Mouse (Mus musculus): ENCODE measurements around the gene Opcml. TPM values are rescaled to one million over a fixed set of nuclear protein-coding genes. Genes with fewer than 3 reads are reported as not detected.
A peak's percentile ranks its signal among the peaks of the same experiment; 100 is the strongest.

Opcml gene
- total and polyA plus RNA-seq, 3 experiments, result 0.82 TPM; not detected in 2

DNA sequence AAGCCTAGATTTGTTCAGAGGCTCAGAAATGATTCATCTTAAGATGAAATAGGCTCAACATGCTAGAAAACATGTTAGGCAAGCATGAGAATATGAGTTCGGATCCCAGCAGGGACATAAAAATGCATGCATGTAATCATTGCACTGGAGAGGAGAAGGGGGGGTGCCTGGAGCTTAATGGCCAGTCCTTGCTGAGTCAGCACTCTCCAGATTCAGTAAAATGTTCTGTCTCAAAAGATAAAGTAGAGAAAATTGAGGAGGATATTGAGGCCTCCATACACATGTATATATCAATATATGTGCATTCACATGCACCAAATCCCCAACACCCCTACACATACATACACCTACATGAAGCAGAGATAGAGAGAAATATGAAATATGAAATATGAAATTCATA is 889.7 kb downstream of the Opcml start:
- no peaks in the 10 kb centered on the region for H3K4me1 ChIP-seq (ENCODE audit: insufficient read depth, low read depth, low read length)
- H3K36me3 ChIP-seq (replicated peaks), result no peaks in the 10 kb centered on the region
- ATAC-seq (ENCODE audit: extremely low read depth, insufficient number of reproducible peaks, low FRiP score, poor library complexity, severe bottlenecking), result no peak
- no peak for DNase-seq (ENCODE audit: low spot score)
- no peaks in the 10 kb centered on the region for H3K27me3 ChIP-seq (ENCODE audit: insufficient read depth, low read length)
- TF ChIP-seq GATA1 (IDR thresholded peaks at IDR 0.05; ENCODE audit: borderline replicate concordance, low read length) (no peak), GATA2 (IDR thresholded peaks at IDR 0.05; ENCODE audit: borderline replicate concordance, low read depth, low read length) (no peak), CTCF (IDR thresholded peaks at IDR 0.05; ENCODE audit: low read depth, low read length) (no peak), POLR2AphosphoS5 (IDR thresholded peaks at IDR 0.05; ENCODE audit: insufficient replicate concordance, low read depth, low read length) (no peak), TAL1 (conservative IDR thresholded peaks at IDR 0.05; ENCODE audit: low read depth, low read length) (no peak)
- no peaks in the 10 kb centered on the region for H3K9me3 ChIP-seq (replicated peaks)
- no peak overlapping the region for H3K4me3 ChIP-seq (ENCODE audit: low read depth, low read length)

DNA sequence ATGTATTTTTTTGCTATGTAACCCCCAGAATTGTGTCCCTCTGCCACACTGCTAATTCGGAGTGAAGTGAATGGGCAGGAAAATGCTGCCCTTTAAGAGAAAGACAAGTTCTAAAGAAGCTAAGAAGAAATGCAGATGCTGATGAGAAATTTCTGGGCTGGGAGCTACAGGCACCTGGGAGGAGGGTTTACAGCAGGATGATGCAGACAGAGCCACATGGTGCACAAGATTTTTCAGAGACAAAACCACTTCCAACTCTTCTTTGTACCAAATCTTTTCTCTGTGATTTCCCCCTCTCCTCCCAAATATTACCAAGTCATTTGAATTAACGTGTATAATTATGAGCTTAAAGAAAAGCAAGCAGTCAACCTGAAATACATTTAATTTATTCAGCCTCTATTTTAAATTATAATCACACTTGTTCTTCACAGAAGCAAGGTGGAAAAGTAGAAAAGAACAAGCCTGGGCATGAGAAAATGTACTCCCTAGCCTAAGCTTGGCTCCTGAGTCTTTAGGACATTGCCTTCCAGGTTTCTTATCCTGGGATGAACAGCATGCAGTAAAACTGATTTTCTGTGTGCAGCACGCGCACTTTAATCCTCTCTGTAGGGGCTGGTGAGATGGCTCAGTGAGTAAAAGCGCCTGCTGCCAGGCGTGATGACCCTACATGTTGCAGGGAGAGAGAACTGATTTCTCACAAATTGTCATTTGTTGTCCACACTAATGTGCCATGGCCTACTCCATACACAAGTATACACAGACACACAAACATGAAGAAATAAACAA is 890.9 kb downstream of the Opcml start:
- Histone ChIP-seq H3K27me3 (ENCODE audit: insufficient read depth, low read length) (no peaks in the 10 kb centered on the region), H3K4me3 (ENCODE audit: low read depth, low read length) (no peak overlapping the region), H3K4me1 (ENCODE audit: insufficient read depth, low read depth, low read length) (no peaks in the 10 kb centered on the region), H3K9me3 (replicated peaks) (no peaks in the 10 kb centered on the region), H3K36me3 (replicated peaks) (no peaks in the 10 kb centered on the region)
- ATAC-seq (ENCODE audit: extremely low read depth, insufficient number of reproducible peaks, low FRiP score, poor library complexity, severe bottlenecking) (no peak), DNase-seq (ENCODE audit: low spot score) (no peak)
- TF ChIP-seq TAL1 (conservative IDR thresholded peaks at IDR 0.05; ENCODE audit: low read depth, low read length) (no peak), POLR2AphosphoS5 (IDR thresholded peaks at IDR 0.05; ENCODE audit: insufficient replicate concordance, low read depth, low read length) (no peak), GATA1 (IDR thresholded peaks at IDR 0.05; ENCODE audit: borderline replicate concordance, low read length) (no peak), GATA2 (IDR thresholded peaks at IDR 0.05; ENCODE audit: borderline replicate concordance, low read depth, low read length) (no peak), CTCF (IDR thresholded peaks at IDR 0.05; ENCODE audit: low read depth, low read length) (no peak)

DNA sequence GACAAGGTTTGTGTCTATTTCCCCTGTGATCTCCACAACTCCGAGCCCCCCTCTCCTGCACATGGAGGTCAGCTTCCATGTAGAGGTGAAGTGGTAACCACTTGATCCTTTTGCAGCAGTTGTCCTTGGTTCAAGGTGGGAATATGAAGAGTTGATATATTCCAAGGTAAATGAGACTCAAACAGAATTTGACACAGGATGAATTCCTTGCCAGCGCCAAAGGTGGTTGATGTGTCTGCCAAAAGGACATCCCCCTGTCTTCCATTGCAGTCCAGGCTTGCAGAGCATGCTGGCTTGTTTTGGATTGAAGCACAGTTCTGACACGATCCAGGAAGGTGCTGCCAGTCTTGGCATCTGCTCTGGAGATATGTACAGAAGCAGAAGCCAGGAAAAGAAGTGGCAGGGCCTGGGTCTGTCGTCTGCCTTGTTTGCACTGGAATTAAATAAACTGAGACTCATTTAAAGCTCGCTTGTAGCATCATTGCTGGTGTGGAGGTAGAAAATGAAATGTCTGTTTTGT is 893.4 kb downstream of the Opcml start:
- H3K4me3 ChIP-seq (ENCODE audit: low read depth, low read length), result no peak overlapping the region
- TF ChIP-seq TAL1 (conservative IDR thresholded peaks at IDR 0.05; ENCODE audit: low read depth, low read length), result no peak
- no peak for TF ChIP-seq GATA2 (IDR thresholded peaks at IDR 0.05; ENCODE audit: borderline replicate concordance, low read depth, low read length)
- TF ChIP-seq POLR2AphosphoS5 (IDR thresholded peaks at IDR 0.05; ENCODE audit: insufficient replicate concordance, low read depth, low read length), result no peak
- TF ChIP-seq CTCF (IDR thresholded peaks at IDR 0.05; ENCODE audit: low read depth, low read length), result no peak
- no peak for TF ChIP-seq GATA1 (IDR thresholded peaks at IDR 0.05; ENCODE audit: borderline replicate concordance, low read length)
- H3K9me3 ChIP-seq (replicated peaks), result no peaks in the 10 kb centered on the region
- no peaks in the 10 kb centered on the region for H3K4me1 ChIP-seq (ENCODE audit: insufficient read depth, low read depth, low read length)
- H3K36me3 ChIP-seq (replicated peaks), result no peaks in the 10 kb centered on the region
- no peak for DNase-seq (ENCODE audit: low spot score)
- H3K27me3 ChIP-seq (ENCODE audit: insufficient read depth, low read length), result no peaks in the 10 kb centered on the region
- peak; percentile 15; the same call in 1 of the 2 replicates for ATAC-seq (ENCODE audit: extremely low read depth, insufficient number of reproducible peaks, low FRiP score, poor library complexity, severe bottlenecking)

DNA sequence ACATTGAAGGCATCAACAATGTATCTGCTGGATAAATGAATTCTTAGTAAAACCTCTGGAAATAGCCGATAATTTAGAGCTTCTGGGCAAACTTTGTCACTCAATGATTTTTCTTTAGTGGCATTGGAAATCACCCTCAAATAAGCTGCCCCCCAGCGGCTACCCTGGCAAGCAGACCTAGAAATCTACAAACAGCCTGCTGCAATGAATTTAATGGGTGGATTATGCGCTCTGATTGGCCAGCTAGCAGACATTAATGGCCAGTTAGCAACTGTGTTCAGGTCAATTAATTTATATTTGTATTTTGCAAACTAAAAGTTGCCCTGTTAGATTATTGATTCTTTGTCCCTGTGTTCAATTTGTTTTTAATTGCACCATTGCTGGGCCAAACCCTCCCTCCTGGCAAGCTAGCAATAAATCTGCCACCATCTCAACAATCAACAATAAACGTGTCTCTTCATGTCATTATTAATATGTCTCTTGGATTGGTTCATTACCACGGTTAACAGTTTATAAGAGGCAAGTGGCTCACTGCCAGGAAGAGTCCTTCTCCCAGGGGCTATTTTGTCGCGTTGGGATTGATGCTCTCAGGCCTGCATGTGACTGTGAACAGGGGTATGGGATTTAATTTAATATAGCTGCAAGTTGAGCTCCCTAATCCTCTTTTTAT is 896.5 kb downstream of the Opcml start:
- H3K27me3 ChIP-seq (ENCODE audit: insufficient read depth, low read length), result no peaks in the 10 kb centered on the region
- H3K4me1 ChIP-seq (ENCODE audit: insufficient read depth, low read depth, low read length), result no peaks in the 10 kb centered on the region
- ATAC-seq (ENCODE audit: extremely low read depth, insufficient number of reproducible peaks, low FRiP score, poor library complexity, severe bottlenecking) (no peak), DNase-seq (ENCODE audit: low spot score) (no peak)
- H3K36me3 ChIP-seq (replicated peaks), result no peaks in the 10 kb centered on the region
- TF ChIP-seq POLR2AphosphoS5 (IDR thresholded peaks at IDR 0.05; ENCODE audit: insufficient replicate concordance, low read depth, low read length), result no peak
- no peak for TF ChIP-seq GATA2 (IDR thresholded peaks at IDR 0.05; ENCODE audit: borderline replicate concordance, low read depth, low read length)
- no peak for TF ChIP-seq TAL1 (conservative IDR thresholded peaks at IDR 0.05; ENCODE audit: low read depth, low read length)
- TF ChIP-seq GATA1 (IDR thresholded peaks at IDR 0.05; ENCODE audit: borderline replicate concordance, low read length), result no peak
- TF ChIP-seq CTCF (IDR thresholded peaks at IDR 0.05; ENCODE audit: low read depth, low read length), result no peak
- no peak overlapping the region for H3K4me3 ChIP-seq (ENCODE audit: low read depth, low read length)
- H3K9me3 ChIP-seq (replicated peaks), result no peaks in the 10 kb centered on the region

DNA sequence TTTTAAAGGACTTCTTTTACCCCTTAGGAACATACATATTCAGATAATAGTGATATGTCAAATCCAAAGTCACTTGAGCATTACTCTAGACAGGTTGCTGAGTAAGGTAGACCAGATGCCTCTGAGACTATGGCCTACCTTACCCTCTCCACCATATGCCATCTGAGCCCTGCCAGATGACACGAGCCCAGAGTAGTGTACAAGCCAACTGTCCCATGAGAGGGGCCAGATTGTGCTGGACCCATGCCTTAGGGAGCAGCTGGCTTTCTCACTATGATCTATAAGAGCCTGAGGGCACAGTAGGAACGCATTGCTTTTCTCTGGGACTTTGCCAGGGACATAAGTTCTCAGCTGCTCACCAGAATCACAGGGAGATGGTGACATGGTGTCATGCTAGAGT is 899.6 kb downstream of the Opcml start:
- H3K9me3 ChIP-seq (replicated peaks), result 0 out of 2 replicates have a peak, but pooled peaks cover 2% of the 10 kb centered on the region
- H3K4me1 ChIP-seq (ENCODE audit: insufficient read depth, low read depth, low read length), result no peaks in the 10 kb centered on the region
- TF ChIP-seq GATA1 (IDR thresholded peaks at IDR 0.05; ENCODE audit: borderline replicate concordance, low read length) (no peak), CTCF (IDR thresholded peaks at IDR 0.05; ENCODE audit: low read depth, low read length) (no peak), TAL1 (conservative IDR thresholded peaks at IDR 0.05; ENCODE audit: low read depth, low read length) (no peak), GATA2 (IDR thresholded peaks at IDR 0.05; ENCODE audit: borderline replicate concordance, low read depth, low read length) (no peak), POLR2AphosphoS5 (IDR thresholded peaks at IDR 0.05; ENCODE audit: insufficient replicate concordance, low read depth, low read length) (no peak)
- ATAC-seq (ENCODE audit: extremely low read depth, insufficient number of reproducible peaks, low FRiP score, poor library complexity, severe bottlenecking) (no peak), DNase-seq (ENCODE audit: low spot score) (no peak)
- H3K36me3 ChIP-seq (replicated peaks), result no peaks in the 10 kb centered on the region
- no peaks in the 10 kb centered on the region for H3K27me3 ChIP-seq (ENCODE audit: insufficient read depth, low read length)
- H3K4me3 ChIP-seq (ENCODE audit: low read depth, low read length), result no peak overlapping the region

DNA sequence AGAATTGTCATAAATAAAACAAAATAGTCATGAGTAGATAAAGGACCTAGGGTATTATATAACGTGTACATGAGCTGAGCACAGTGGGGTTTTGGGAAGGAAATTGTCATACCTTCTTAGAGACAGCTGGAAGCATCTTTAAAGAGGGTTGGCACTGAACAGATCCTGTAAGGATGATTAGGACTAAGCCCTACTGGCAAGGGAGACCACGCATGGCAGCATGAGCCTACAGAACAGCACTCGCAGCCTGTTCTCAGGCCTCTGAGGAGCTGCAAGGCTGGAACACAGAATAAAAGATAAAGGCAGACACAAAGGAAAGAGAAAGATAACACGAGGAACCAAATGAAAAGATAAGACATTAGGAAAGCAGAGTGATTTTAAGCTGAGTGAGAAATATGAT is 915.2 kb downstream of the Opcml start:
- Histone ChIP-seq H3K4me3 (ENCODE audit: low read depth, low read length) (no peak overlapping the region), H3K36me3 (replicated peaks) (no peaks in the 10 kb centered on the region), H3K27me3 (ENCODE audit: insufficient read depth, low read length) (no peaks in the 10 kb centered on the region), H3K4me1 (ENCODE audit: insufficient read depth, low read depth, low read length) (no peaks in the 10 kb centered on the region), H3K9me3 (replicated peaks) (no peaks in the 10 kb centered on the region)
- TF ChIP-seq GATA1 (IDR thresholded peaks at IDR 0.05; ENCODE audit: borderline replicate concordance, low read length) (no peak), GATA2 (IDR thresholded peaks at IDR 0.05; ENCODE audit: borderline replicate concordance, low read depth, low read length) (no peak), CTCF (IDR thresholded peaks at IDR 0.05; ENCODE audit: low read depth, low read length) (no peak), POLR2AphosphoS5 (IDR thresholded peaks at IDR 0.05; ENCODE audit: insufficient replicate concordance, low read depth, low read length) (no peak), TAL1 (conservative IDR thresholded peaks at IDR 0.05; ENCODE audit: low read depth, low read length) (no peak)
- ATAC-seq (ENCODE audit: extremely low read depth, insufficient number of reproducible peaks, low FRiP score, poor library complexity, severe bottlenecking), result no peak
- DNase-seq (ENCODE audit: low spot score), result no peak

Measured in G1E (cell line).